Mouse (Mus musculus) bone marrow macrophage, adult 2 months (primary cell): Measurements from ENCODE around the gene Btn2a2.

ENCODE experiments used
- CTCF ChIP-seq: IDR thresholded peaks from 2 replicates; pipeline ENCODE4 v1.5.1; 2012; ENCODE audit warnings: low read depth, mild to moderate bottlenecking, low read length, moderate library complexity
- POLR2A ChIP-seq: IDR thresholded peaks from 2 replicates; pipeline ENCODE4 v1.6.1; 2012; ENCODE audit warnings: mild to moderate bottlenecking, low read depth, low read length, borderline replicate concordance

- TF ChIP-seq CTCF: no peak
- no peak for TF ChIP-seq POLR2A
Observed at GRCm38 (mm10) chr13:23462669-23463068, 26.0 kb downstream of the Btn2a2 start.
